Mouse (Mus musculus) midbrain, embryonic 16.5 days (tissue): ENCODE results near the gene 6330409D20Rik. TPM values are rescaled to one million over a fixed set of nuclear protein-coding genes. Genes with fewer than 3 reads are reported as not detected.

Experiments
- ATAC-seq: fragments of 200-750 bp; cut with Nextera tagmentation; 2 replicates; pipeline ENCODE4 v1.8.0; 2017; ENCODE audit warnings: moderate TSS enrichment
- H3K27ac ChIP-seq: fragments of 300-500 bp; sonication (generic); 2 replicates; pipeline ENCODE4 v1.5.1; 2014; ENCODE audit warnings: mild to moderate bottlenecking, low read length, mixed read lengths
- H3K27me3 ChIP-seq: fragments of 300-500 bp; sonication (generic); 2 replicates; pipeline ENCODE4 v1.6.1; 2014; ENCODE audit warnings: low read depth, low read length, mixed read lengths; ENCODE audit not compliant: control insufficient read depth, insufficient read depth
- H3K36me3 ChIP-seq: fragments of 300-500 bp; sonication (generic); 2 replicates; pipeline ENCODE4 v1.6.1; 2014; ENCODE audit warnings: mild to moderate bottlenecking, low read length, moderate library complexity, mixed read lengths; ENCODE audit not compliant: control insufficient read depth, insufficient read depth
- H3K4me1 ChIP-seq: fragments of 300-500 bp; sonication (generic); 2 replicates; pipeline ENCODE4 v1.6.1; 2014; ENCODE audit warnings: mild to moderate bottlenecking, low read length, mixed read lengths; ENCODE audit not compliant: control insufficient read depth, insufficient read depth
- H3K4me2 ChIP-seq: fragments of 300-500 bp; sonication (generic); 2 replicates; pipeline ENCODE4 v1.6.1; 2014; ENCODE audit warnings: mild to moderate bottlenecking, low read length, mixed read lengths
- H3K4me3 ChIP-seq: fragments of 300-500 bp; sonication (generic); 2 replicates; pipeline ENCODE4 v1.5.1; 2014; ENCODE audit warnings: low read depth, mild to moderate bottlenecking, low read length, moderate library complexity, mixed read lengths
- H3K9ac ChIP-seq: fragments of 300-500 bp; sonication (generic); 2 replicates; pipeline ENCODE4 v1.6.1; 2014; ENCODE audit warnings: low read depth, low read length, mixed read lengths
- H3K9me3 ChIP-seq: fragments of 300-500 bp; sonication (generic); replicated peaks from 2 replicates; pipeline ENCODE4 v1.6.1; 2014; ENCODE audit warnings: mild to moderate bottlenecking, low read length, mixed read lengths; ENCODE audit not compliant: control insufficient read depth, poor library complexity, severe bottlenecking
- WGBS: fragments of 180-500 bp; shearing (Covaris S2); extraction: QIAGEN DNeasy Blood & Tissue Kit; methylation state at CpG from one replicate; pipeline ENCODE4 v1.1.7; 2014; 5-methylcytosine and 5-hydroxymethylcytosine counted together
- polyA plus RNA-seq: library from polyadenylated mRNA; unstranded; fragments of >200 nt; fragmentation: Nextera tagmentation; extraction: Ambion mirVana; gene quantifications from 2 replicates; pipeline ENCODE4 v1.2.1, GENCODE M21; 2015

The 6330409D20Rik gene
- 3.2 and 3.5 TPM in 2 replicates for polyA plus RNA-seq

GRCm38 (mm10) chr2:32740916-32741272, at the start of gene 6330409D20Rik:
Gene 6330409D20Rik, minus strand, starts transcription at chr2:32741016.
- no peaks in the 10 kb centered on the region for H3K9me3 ChIP-seq
- 0 out of 2 replicates have a peak, but pooled peaks have one; percentile 0 for ATAC-seq
- H3K4me1 ChIP-seq, result peaks cover 14% of the 10 kb centered on the region
- H3K27me3 ChIP-seq, result no peaks in the 10 kb centered on the region
- peak within 1 kb of the TSS; percentile 98 for H3K9ac ChIP-seq
- peak within 1 kb of the TSS; percentile 72 for H3K4me2 ChIP-seq
- WGBS, result 7% methylated on average over 11 of the region's 11 CpGs
- peaks cover 10% of the 10 kb centered on the region; the same call in 1 of the 2 replicates for H3K36me3 ChIP-seq
- peak within 1 kb of the TSS; percentile 88 for H3K27ac ChIP-seq
- H3K4me3 ChIP-seq, result peak within 1 kb of the TSS; percentile 85

GRCm38 (mm10) chr2:32788581-32788980, 47.8 kb upstream of the 6330409D20Rik start:
- 67% methylated on average over 2 of the region's 2 CpGs for WGBS
- Histone ChIP-seq H3K4me2 (no peak overlapping the region), H3K27me3 (no peaks in the 10 kb centered on the region), H3K4me1 (no peaks in the 10 kb centered on the region), H3K36me3 (peaks cover 16% of the 10 kb centered on the region), H3K9ac (no peak overlapping the region), H3K4me3 (no peak overlapping the region), H3K27ac (no peak overlapping the region), H3K9me3 (no peaks in the 10 kb centered on the region)
- ATAC-seq, result no peak

GRCm38 (mm10) chr2:32787176-32787575, 46.4 kb upstream of the 6330409D20Rik start:
- H3K27me3 ChIP-seq, result no peaks in the 10 kb centered on the region
- no peak for ATAC-seq
- no peak overlapping the region for H3K4me3 ChIP-seq
- no peaks in the 10 kb centered on the region for H3K9me3 ChIP-seq
- H3K36me3 ChIP-seq, result peaks cover 13% of the 10 kb centered on the region
- WGBS, result 61% methylated on average over 6 of the region's 6 CpGs
- H3K9ac ChIP-seq, result no peak overlapping the region
- H3K4me1 ChIP-seq, result no peaks in the 10 kb centered on the region
- no peak overlapping the region for H3K27ac ChIP-seq
- no peak overlapping the region for H3K4me2 ChIP-seq

GRCm38 (mm10) chr2:32784048-32784681, 43.3 kb upstream of the 6330409D20Rik start, which contains the start of gene Cfap157:
Gene Cfap157, minus strand, starts transcription at chr2:32784428.
- ATAC-seq, result no peak
- Histone ChIP-seq H3K27me3 (no peaks in the 10 kb centered on the region), H3K4me3 (no peak within 1 kb of the TSS), H3K9me3 (no peaks in the 10 kb centered on the region), H3K4me1 (no peaks in the 10 kb centered on the region), H3K4me2 (peak within 1 kb of the TSS; percentile 8), H3K27ac (0 out of 2 replicates have a peak within 1 kb of the TSS, but pooled peaks have one; percentile 43), H3K36me3 (peaks cover 4% of the 10 kb centered on the region), H3K9ac (no peak within 1 kb of the TSS)
- WGBS, result 72% methylated on average over 4 of the region's 4 CpGs

- no peak for ATAC-seq
- H3K9ac ChIP-seq, result no peak overlapping the region
Measured at GRCm38 (mm10) chr2:32781710-32782109, 40.9 kb upstream of the 6330409D20Rik start.

GRCm38 (mm10) chr2:32779714-32780113, 38.9 kb upstream of the 6330409D20Rik start:
- no peaks in the 10 kb centered on the region for H3K9me3 ChIP-seq
- no peak overlapping the region for H3K9ac ChIP-seq
- no peak overlapping the region for H3K4me2 ChIP-seq
- H3K27me3 ChIP-seq, result no peaks in the 10 kb centered on the region
- H3K36me3 ChIP-seq, result no peaks in the 10 kb centered on the region
- ATAC-seq, result no peak
- WGBS, result 91% methylated on average over 6 of the region's 6 CpGs
- no peak overlapping the region for H3K27ac ChIP-seq
- peaks cover 14% of the 10 kb centered on the region for H3K4me1 ChIP-seq
- H3K4me3 ChIP-seq, result no peak overlapping the region

More at GRCm38 (mm10) chr2:32781710-32782109, 40.9 kb upstream of the 6330409D20Rik start:
- Histone ChIP-seq H3K27me3 (no peaks in the 10 kb centered on the region), H3K36me3 (no peaks in the 10 kb centered on the region), H3K9me3 (no peaks in the 10 kb centered on the region), H3K4me1 (no peaks in the 10 kb centered on the region), H3K4me3 (no peak overlapping the region), H3K27ac (no peak overlapping the region), H3K4me2 (no peak overlapping the region)
- 84% methylated on average over 6 of the region's 6 CpGs for WGBS

- ATAC-seq, result no peak
- 17% methylated on average over 8 of the region's 8 CpGs for WGBS
- no peaks in the 10 kb centered on the region for H3K27me3 ChIP-seq
Measured at GRCm38 (mm10) chr2:32779131-32779530, 38.3 kb upstream of the 6330409D20Rik start.

GRCm38 (mm10) chr2:32778081-32778480, 37.3 kb upstream of the 6330409D20Rik start:
- 93% methylated on average over 6 of the region's 6 CpGs for WGBS
- ATAC-seq, result no peak
- Histone ChIP-seq H3K27ac (no peak overlapping the region), H3K27me3 (no peaks in the 10 kb centered on the region), H3K36me3 (no peaks in the 10 kb centered on the region), H3K4me2 (no peak overlapping the region), H3K9me3 (no peaks in the 10 kb centered on the region), H3K9ac (no peak overlapping the region), H3K4me3 (no peak overlapping the region), H3K4me1 (peaks cover 14% of the 10 kb centered on the region)

More at GRCm38 (mm10) chr2:32779131-32779530, 38.3 kb upstream of the 6330409D20Rik start:
- H3K4me2 ChIP-seq, result no peak overlapping the region
- H3K9me3 ChIP-seq, result no peaks in the 10 kb centered on the region
- H3K27ac ChIP-seq, result no peak overlapping the region
- no peak overlapping the region for H3K4me3 ChIP-seq
- peaks cover 14% of the 10 kb centered on the region for H3K4me1 ChIP-seq
- no peak overlapping the region for H3K9ac ChIP-seq
- no peaks in the 10 kb centered on the region for H3K36me3 ChIP-seq

- Histone ChIP-seq H3K9ac (peak overlapping the region; percentile 63), H3K27ac (no peak overlapping the region), H3K4me3 (peak overlapping the region; percentile 70), H3K4me1 (peaks cover 14% of the 10 kb centered on the region), H3K9me3 (no peaks in the 10 kb centered on the region), H3K4me2 (peak overlapping the region; percentile 92), H3K36me3 (no peaks in the 10 kb centered on the region), H3K27me3 (no peaks in the 10 kb centered on the region)
- ATAC-seq, result no peak; the same call in 1 of the 2 replicates
- WGBS, result 24% methylated on average over 22 of the region's 22 CpGs
Measured at GRCm38 (mm10) chr2:32776192-32776591, 35.4 kb upstream of the 6330409D20Rik start.
